Mouse (Mus musculus): ENCODE results near the gene Hist1h1e.

Hist1h1e gene

GRCm38 (mm10) chr13:23573034-23573897 lies 49.1 kb downstream of the Hist1h1e start:
- in situ Hi-C loops (cut with MboI, MseI): loop anchor here (10.0 kb wide), 1 partner anchor 1858 kb away; the partner anchor contains the start of genes Hist1h2ai, Hist1h2bl and Hist1h3h

GRCm38 (mm10) chr13:23572218-23573033 lies 49.9 kb downstream of the Hist1h1e start:
- in situ Hi-C loops (cut with MboI, MseI): loop anchor here (10.0 kb wide), 1 partner anchor 1858 kb away; the partner anchor contains the start of genes Hist1h2ai, Hist1h2bl and Hist1h3h

GRCm38 (mm10) chr13:23571504-23572217 lies 50.7 kb downstream of the Hist1h1e start:
- in situ Hi-C loops (cut with MboI, MseI): loop anchor here (10.0 kb wide), 1 partner anchor 1857 kb away; the partner anchor contains the start of genes Hist1h2ai, Hist1h2bl and Hist1h3h

- in situ Hi-C loops (cut with MboI, MseI): loop anchor here (10.0 kb wide), 1 partner anchor 1856 kb away; the partner anchor contains the start of genes Hist1h2ai, Hist1h2bl and Hist1h3h
These were observed 51.3 kb downstream of the Hist1h1e start, which contains the start of the genes Hist1h2ae and Hist1h2bg for GRCm38 (mm10) chr13:23571022-23571503. Gene Hist1h2ae, minus strand, starts transcription at chr13:23571220. Gene Hist1h2bg, plus strand, starts transcription at chr13:23571396.
